Mouse (Mus musculus): ENCODE data around the gene Spdye4a. TPM values are rescaled to one million over a fixed set of nuclear protein-coding genes. Genes with fewer than 3 reads are reported as not detected.
A peak's percentile ranks its signal among the peaks of the same experiment; 100 is the strongest.

Spdye4a gene
- total RNA-seq (2014; fragmentation: Nextera tagmentation) (not detected in 2 replicates), total RNA-seq (2017) (not detected in 2 replicates), polyA plus RNA-seq (2012) (not detected in 2 replicates)

DNA sequence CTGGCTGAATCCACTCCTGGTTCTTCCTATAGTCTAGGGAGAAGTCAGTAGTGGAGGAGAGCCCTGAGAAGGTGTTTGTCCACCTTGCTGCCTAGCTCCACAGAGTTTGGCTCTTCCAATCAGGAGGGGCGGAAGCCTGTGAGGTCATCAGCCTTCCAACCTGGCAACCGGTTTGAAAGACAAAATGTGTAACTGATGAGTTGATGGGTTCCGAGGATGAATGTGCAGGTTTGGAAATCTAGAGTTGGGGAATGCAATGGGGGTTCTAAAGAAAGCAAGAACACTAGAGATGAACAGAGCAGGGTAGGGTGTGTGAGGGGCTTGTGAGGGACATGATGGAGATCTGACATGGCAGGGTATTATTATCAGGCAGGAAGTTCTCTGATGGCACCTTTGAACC is at the start of gene Spdye4a:
Gene Spdye4a (minus strand): TSS at position 101 of the 400 bp plus-strand sequence.
- Histone ChIP-seq H3K4me3 (ENCODE audit: low read depth, low read length) (no peak within 1 kb of the TSS), H3K27me3 (ENCODE audit: insufficient read depth, low read length) (peaks cover 39% of the 10 kb centered on the region), H3K9me3 (replicated peaks) (no peaks in the 10 kb centered on the region; the same call in 1 of the 2 replicates), H3K36me3 (replicated peaks) (no peaks in the 10 kb centered on the region), H3K4me1 (ENCODE audit: insufficient read depth, low read depth, low read length) (no peaks in the 10 kb centered on the region)
- ATAC-seq (ENCODE audit: extremely low read depth, insufficient number of reproducible peaks, low FRiP score, poor library complexity, severe bottlenecking) (no peak), DNase-seq (ENCODE audit: low spot score) (no peak)
- TF ChIP-seq GATA2 (IDR thresholded peaks at IDR 0.05; ENCODE audit: borderline replicate concordance, low read depth, low read length): no peak
- no peak for TF ChIP-seq TAL1 (conservative IDR thresholded peaks at IDR 0.05; ENCODE audit: low read depth, low read length)
- TF ChIP-seq CTCF (IDR thresholded peaks at IDR 0.05; ENCODE audit: low read depth, low read length): no peak
- no peak for TF ChIP-seq POLR2AphosphoS5 (IDR thresholded peaks at IDR 0.05; ENCODE audit: insufficient replicate concordance, low read depth, low read length)
- no peak for TF ChIP-seq GATA1 (IDR thresholded peaks at IDR 0.05; ENCODE audit: borderline replicate concordance, low read length)

DNA sequence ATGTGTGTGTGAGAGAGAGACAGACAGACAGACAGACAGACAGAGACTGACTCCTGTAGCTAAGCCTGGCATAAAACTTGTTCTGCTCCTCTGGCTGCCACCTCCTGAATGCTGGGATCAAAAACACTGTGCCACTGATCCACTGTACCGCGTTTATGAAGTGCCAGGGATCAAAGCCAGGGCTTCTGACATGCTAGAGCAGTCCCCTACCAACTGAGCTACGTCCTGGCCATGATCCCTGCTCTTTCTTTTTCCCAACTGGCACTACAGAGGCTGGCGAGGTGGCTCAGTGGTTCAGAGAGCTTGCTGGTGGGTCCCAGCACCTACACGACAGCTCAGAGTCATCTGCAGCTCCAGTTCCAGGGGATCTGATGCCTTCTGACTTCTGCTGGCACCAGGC is 49.1 kb upstream of the Spdye4a start:
- peaks cover 8% of the 10 kb centered on the region for H3K36me3 ChIP-seq (replicated peaks)
- H3K4me3 ChIP-seq (ENCODE audit: low read depth, low read length): no peak overlapping the region
- TF ChIP-seq GATA1 (IDR thresholded peaks at IDR 0.05; ENCODE audit: borderline replicate concordance, low read length): no peak
- TF ChIP-seq TAL1 (conservative IDR thresholded peaks at IDR 0.05; ENCODE audit: low read depth, low read length): no peak
- TF ChIP-seq CTCF (IDR thresholded peaks at IDR 0.05; ENCODE audit: low read depth, low read length): no peak
- TF ChIP-seq POLR2AphosphoS5 (IDR thresholded peaks at IDR 0.05; ENCODE audit: insufficient replicate concordance, low read depth, low read length): no peak
- TF ChIP-seq GATA2 (IDR thresholded peaks at IDR 0.05; ENCODE audit: borderline replicate concordance, low read depth, low read length): no peak
- no peaks in the 10 kb centered on the region for H3K9me3 ChIP-seq (replicated peaks)
- H3K27me3 ChIP-seq (ENCODE audit: insufficient read depth, low read length): peaks cover 49% of the 10 kb centered on the region
- ATAC-seq (ENCODE audit: extremely low read depth, insufficient number of reproducible peaks, low FRiP score, poor library complexity, severe bottlenecking) (no peak), DNase-seq (ENCODE audit: low spot score) (no peak)
- peaks cover 47% of the 10 kb centered on the region for H3K4me1 ChIP-seq (ENCODE audit: insufficient read depth, low read depth, low read length)

DNA sequence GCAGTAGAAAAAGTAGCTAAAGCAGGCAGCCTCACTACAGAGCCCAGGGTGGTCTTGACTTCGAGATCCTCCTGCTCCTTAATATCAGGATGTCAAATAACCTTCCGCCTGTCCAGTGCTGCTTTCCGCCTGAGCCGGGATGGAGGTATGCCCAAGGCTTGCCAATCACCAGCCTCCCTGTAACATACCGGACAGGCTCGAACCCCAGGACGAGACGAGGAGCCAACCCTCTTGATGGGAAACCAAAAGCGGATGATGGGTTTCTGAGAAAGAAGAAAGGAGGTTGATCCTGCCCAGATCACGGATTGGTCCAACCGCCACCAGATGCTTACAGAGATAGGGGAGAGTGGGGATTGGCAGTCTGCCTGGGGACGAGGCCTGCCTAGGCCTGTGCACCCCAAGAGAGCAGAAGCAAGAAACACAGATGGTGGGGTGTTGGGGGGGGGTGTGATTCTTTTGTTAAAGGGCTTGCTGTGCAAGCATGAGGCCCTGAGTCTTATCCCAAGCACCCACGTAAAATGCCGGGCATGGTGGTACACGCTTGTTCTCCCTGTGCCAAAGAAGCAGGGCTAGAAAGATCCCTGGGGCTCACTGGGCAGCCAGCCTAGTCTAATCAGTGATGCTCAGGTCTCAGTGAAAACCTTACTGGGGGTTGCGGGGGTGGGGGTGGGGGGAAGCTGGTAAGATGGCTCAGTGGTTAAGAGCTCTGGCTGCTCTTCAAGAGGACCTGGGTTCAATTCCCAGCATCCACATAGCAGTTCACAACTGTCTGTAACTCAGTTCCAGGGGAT is 46.0 kb upstream of the Spdye4a start:
- H3K36me3 ChIP-seq (replicated peaks): peaks cover 12% of the 10 kb centered on the region
- peaks cover 25% of the 10 kb centered on the region for H3K27me3 ChIP-seq (ENCODE audit: insufficient read depth, low read length)
- DNase-seq (ENCODE audit: low spot score): peak; percentile 70
- H3K9me3 ChIP-seq (replicated peaks): no peaks in the 10 kb centered on the region
- ATAC-seq (ENCODE audit: extremely low read depth, insufficient number of reproducible peaks, low FRiP score, poor library complexity, severe bottlenecking): peak; percentile 65; the same call in 1 of the 2 replicates
- peak overlapping the region; percentile 33; the same call in 1 of the 2 replicates for H3K4me3 ChIP-seq (ENCODE audit: low read depth, low read length)
- TF ChIP-seq CTCF (IDR thresholded peaks at IDR 0.05; ENCODE audit: low read depth, low read length): no peak
- no peak; the same call in 1 of the 2 replicates for TF ChIP-seq TAL1 (conservative IDR thresholded peaks at IDR 0.05; ENCODE audit: low read depth, low read length)
- TF ChIP-seq POLR2AphosphoS5 (IDR thresholded peaks at IDR 0.05; ENCODE audit: insufficient replicate concordance, low read depth, low read length): no peak
- no peak for TF ChIP-seq GATA2 (IDR thresholded peaks at IDR 0.05; ENCODE audit: borderline replicate concordance, low read depth, low read length)
- TF ChIP-seq GATA1 (IDR thresholded peaks at IDR 0.05; ENCODE audit: borderline replicate concordance, low read length): no peak
- H3K4me1 ChIP-seq (ENCODE audit: insufficient read depth, low read depth, low read length): peaks cover 67% of the 10 kb centered on the region

DNA sequence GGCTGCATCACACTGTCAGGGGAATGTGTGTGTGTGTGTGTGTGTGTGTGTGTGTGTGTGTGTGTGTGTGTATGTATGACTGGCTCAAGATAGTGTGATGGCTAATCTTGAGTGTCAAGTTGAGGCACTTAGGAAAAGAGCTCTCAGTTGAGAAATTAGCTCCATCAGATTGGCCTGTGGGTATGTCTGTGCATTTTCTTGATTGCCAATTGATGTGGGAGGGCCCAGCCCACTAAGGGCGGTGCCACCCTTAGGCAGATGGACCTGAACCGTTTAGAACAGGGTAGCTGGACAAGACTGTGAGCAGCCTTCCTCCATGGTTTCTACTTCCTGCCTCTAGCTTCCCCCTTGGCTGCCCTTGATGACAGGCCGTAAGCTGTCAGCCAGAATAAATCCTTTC is 45.4 kb upstream of the Spdye4a start:
- peaks cover 72% of the 10 kb centered on the region for H3K4me1 ChIP-seq (ENCODE audit: insufficient read depth, low read depth, low read length)
- H3K36me3 ChIP-seq (replicated peaks): peaks cover 13% of the 10 kb centered on the region
- no peak for DNase-seq (ENCODE audit: low spot score)
- no peak for ATAC-seq (ENCODE audit: extremely low read depth, insufficient number of reproducible peaks, low FRiP score, poor library complexity, severe bottlenecking)
- TF ChIP-seq GATA1 (IDR thresholded peaks at IDR 0.05; ENCODE audit: borderline replicate concordance, low read length) (no peak), GATA2 (IDR thresholded peaks at IDR 0.05; ENCODE audit: borderline replicate concordance, low read depth, low read length) (no peak), CTCF (IDR thresholded peaks at IDR 0.05; ENCODE audit: low read depth, low read length) (no peak), POLR2AphosphoS5 (IDR thresholded peaks at IDR 0.05; ENCODE audit: insufficient replicate concordance, low read depth, low read length) (no peak), TAL1 (conservative IDR thresholded peaks at IDR 0.05; ENCODE audit: low read depth, low read length) (no peak)
- H3K27me3 ChIP-seq (ENCODE audit: insufficient read depth, low read length): peaks cover 19% of the 10 kb centered on the region
- no peaks in the 10 kb centered on the region for H3K9me3 ChIP-seq (replicated peaks)
- no peak overlapping the region; the same call in 1 of the 2 replicates for H3K4me3 ChIP-seq (ENCODE audit: low read depth, low read length)

DNA sequence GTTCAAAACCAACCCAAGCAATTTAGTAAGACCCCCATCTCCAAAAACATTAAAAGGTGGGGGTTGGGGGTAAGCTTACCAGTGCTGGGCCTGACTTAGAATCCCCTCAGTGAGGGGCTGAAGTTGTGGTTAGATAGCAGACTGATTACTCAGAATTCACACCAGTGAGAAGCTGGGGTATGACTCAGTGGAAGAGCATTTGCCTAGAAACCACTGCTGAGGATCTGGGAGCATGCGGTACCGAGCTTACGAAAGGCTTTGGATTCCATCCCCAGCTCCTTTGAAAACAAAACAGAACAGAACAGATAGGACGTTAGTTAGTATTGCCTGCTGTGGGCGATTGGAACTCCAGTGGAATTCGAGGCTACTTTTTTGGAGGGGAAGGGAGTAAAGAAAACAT is 45.0 kb upstream of the Spdye4a start:
- DNase-seq (ENCODE audit: low spot score) (no peak), ATAC-seq (ENCODE audit: extremely low read depth, insufficient number of reproducible peaks, low FRiP score, poor library complexity, severe bottlenecking) (no peak)
- Histone ChIP-seq H3K4me3 (ENCODE audit: low read depth, low read length) (no peak overlapping the region), H3K4me1 (ENCODE audit: insufficient read depth, low read depth, low read length) (peaks cover 76% of the 10 kb centered on the region), H3K36me3 (replicated peaks) (peaks cover 13% of the 10 kb centered on the region), H3K27me3 (ENCODE audit: insufficient read depth, low read length) (peaks cover 16% of the 10 kb centered on the region; the same call in 1 of the 2 replicates), H3K9me3 (replicated peaks) (no peaks in the 10 kb centered on the region)
- TF ChIP-seq TAL1 (conservative IDR thresholded peaks at IDR 0.05; ENCODE audit: low read depth, low read length): no peak
- no peak for TF ChIP-seq GATA2 (IDR thresholded peaks at IDR 0.05; ENCODE audit: borderline replicate concordance, low read depth, low read length)
- TF ChIP-seq CTCF (IDR thresholded peaks at IDR 0.05; ENCODE audit: low read depth, low read length): no peak
- no peak for TF ChIP-seq GATA1 (IDR thresholded peaks at IDR 0.05; ENCODE audit: borderline replicate concordance, low read length)
- TF ChIP-seq POLR2AphosphoS5 (IDR thresholded peaks at IDR 0.05; ENCODE audit: insufficient replicate concordance, low read depth, low read length): no peak

DNA sequence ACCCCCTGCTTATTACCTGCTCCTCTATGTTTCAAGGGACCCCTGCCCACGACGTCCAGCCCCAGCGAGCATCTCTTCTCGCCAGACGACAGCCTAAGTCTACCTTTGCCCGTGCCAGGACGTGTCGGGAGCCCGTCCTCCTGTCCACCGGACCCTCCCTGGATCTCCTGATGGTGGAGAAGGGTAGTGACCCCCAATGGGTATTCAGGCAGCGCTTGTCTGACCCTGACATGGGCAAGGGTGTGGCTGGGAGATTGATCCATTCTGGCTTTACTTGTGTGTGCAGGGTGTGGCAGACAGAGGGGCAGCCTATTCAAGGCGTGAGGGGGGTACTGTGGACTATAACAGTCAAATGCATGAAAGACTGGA is 43.4 kb upstream of the Spdye4a start:
- peaks cover 5% of the 10 kb centered on the region; the same call in 1 of the 2 replicates for H3K27me3 ChIP-seq (ENCODE audit: insufficient read depth, low read length)
- ATAC-seq (ENCODE audit: extremely low read depth, insufficient number of reproducible peaks, low FRiP score, poor library complexity, severe bottlenecking): no peak

More for the DNA sequence above, 43.4 kb upstream of the Spdye4a start:
- TF ChIP-seq TAL1 (conservative IDR thresholded peaks at IDR 0.05; ENCODE audit: low read depth, low read length) (no peak), CTCF (IDR thresholded peaks at IDR 0.05; ENCODE audit: low read depth, low read length) (no peak), POLR2AphosphoS5 (IDR thresholded peaks at IDR 0.05; ENCODE audit: insufficient replicate concordance, low read depth, low read length) (no peak), GATA2 (IDR thresholded peaks at IDR 0.05; ENCODE audit: borderline replicate concordance, low read depth, low read length) (no peak), GATA1 (IDR thresholded peaks at IDR 0.05; ENCODE audit: borderline replicate concordance, low read length) (no peak)
- H3K36me3 ChIP-seq (replicated peaks): peaks cover 17% of the 10 kb centered on the region
- peaks cover 73% of the 10 kb centered on the region for H3K4me1 ChIP-seq (ENCODE audit: insufficient read depth, low read depth, low read length)
- peak overlapping the region; percentile 85 for H3K4me3 ChIP-seq (ENCODE audit: low read depth, low read length)
- peak; percentile 13 for DNase-seq (ENCODE audit: low spot score)
- no peaks in the 10 kb centered on the region for H3K9me3 ChIP-seq (replicated peaks)

Measured in G1E (cell line).